In the genomic region with DNA sequence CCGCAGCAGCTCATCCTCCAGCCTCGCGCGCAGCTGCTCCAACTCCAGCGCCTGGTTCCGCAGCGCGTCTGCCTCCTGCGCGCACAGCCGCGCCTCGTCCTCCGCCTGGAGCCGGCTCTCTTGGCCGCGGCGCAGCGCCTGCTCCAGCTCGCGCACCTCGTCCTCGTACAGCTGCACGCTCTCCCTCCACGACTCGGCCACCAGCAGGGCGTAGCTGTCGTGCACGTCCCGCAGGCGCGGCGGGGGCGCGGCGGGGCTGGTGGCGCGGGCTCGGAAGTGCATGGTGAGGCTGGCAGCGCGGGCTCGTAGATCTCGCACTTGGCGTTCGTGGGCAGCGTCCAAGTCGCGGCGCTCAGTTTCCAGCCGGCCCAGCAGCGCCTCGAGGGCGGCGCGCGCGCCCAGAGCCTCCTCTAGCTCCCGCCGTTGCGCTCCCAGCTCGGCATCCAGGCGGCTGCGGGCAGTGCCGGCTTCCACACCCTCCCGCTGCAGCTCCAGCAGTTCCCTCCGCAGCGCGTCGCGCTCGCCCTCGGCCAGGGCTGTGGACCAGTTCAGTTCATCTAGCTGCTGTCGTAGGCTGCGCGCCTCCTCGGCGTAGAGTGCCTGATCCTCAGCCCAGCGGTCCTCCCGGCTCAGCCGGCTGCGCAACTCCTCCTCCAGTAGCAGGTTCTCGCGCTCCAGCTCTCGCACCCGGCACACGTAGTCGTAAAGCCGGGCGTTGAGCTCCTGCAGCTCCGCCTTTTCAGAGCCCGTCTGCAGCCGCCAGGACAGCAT, we compare ENCODE assay signal across 9 mouse cellular contexts. TPM values are rescaled to one million over a fixed set of nuclear protein-coding genes. Genes with fewer than 3 reads are reported as not detected.
DNase-seq lines count a peak whose midpoint lies in the region; ATAC-seq and TF ChIP-seq lines count a peak whose summit lies in the region.
"Had no signal": no experiment of that assay in that cellular context is flagged by ENCODE, and none has a peak within 500 bp of the region (broad histone marks: within the 10 kb centered on the region; RNA-seq: fewer than 3 reads in every experiment).

No protein-coding gene starts in this region.

- no peak for TF ChIP-seq POLR2A in bone marrow macrophage, adult 2 months (IDR thresholded peaks at IDR 0.05; ENCODE audit: borderline replicate concordance, low read depth, low read length)

- peak; percentile 74 for ATAC-seq in forebrain, embryonic 16.5 days
- peak; percentile 82 for ATAC-seq in hindbrain, embryonic 15.5 days (ENCODE audit: low FRiP score, low read depth)

- H3K9me3 ChIP-seq in forebrain, embryonic 16.5 days (ENCODE audit: control insufficient read depth, low read length) = no peaks in the 10 kb centered on the region
- no peaks in the 10 kb centered on the region for H3K9me3 ChIP-seq in hindbrain, embryonic 15.5 days
- H3K9me3 ChIP-seq in megakaryocyte, embryonic 14.5 days = no peaks in the 10 kb centered on the region

- intact Hi-C loops in left cerebral cortex, postnatal 10 days (cut with DNase I) = loop anchor here (1.0 kb wide), 1 partner anchor 87 kb away; no protein-coding TSS in a partner anchor

- H3K9ac ChIP-seq in forebrain, embryonic 16.5 days (replicated peaks; ENCODE audit: low read depth, low read length) = peak overlapping the region; percentile 68
- H3K9ac ChIP-seq in hindbrain, embryonic 15.5 days = peak overlapping the region; percentile 63

- peak overlapping the region; percentile 46 for H3K4me3 ChIP-seq in bone marrow macrophage, adult 2 months (ENCODE audit: insufficient read depth, low read length)
- H3K4me3 ChIP-seq in forebrain, embryonic 16.5 days (replicated peaks; ENCODE audit: low read length) = peak overlapping the region; percentile 66
- peak overlapping the region; percentile 54 for H3K4me3 ChIP-seq in hindbrain, embryonic 15.5 days
- H3K4me3 ChIP-seq in megakaryocyte, embryonic 14.5 days (replicated peaks) = peak overlapping the region; percentile 94

- H3K4me1 ChIP-seq in bone marrow macrophage, adult 2 months (ENCODE audit: control insufficient read depth, insufficient read depth, low read length) = no peaks in the 10 kb centered on the region
- peaks cover 6% of the 10 kb centered on the region for H3K4me1 ChIP-seq in forebrain, embryonic 16.5 days (replicated peaks; ENCODE audit: control insufficient read depth, insufficient read depth, low read length)
- H3K4me1 ChIP-seq in hindbrain, embryonic 15.5 days (replicated peaks) = peaks cover 14% of the 10 kb centered on the region
- H3K4me1 ChIP-seq in megakaryocyte, embryonic 14.5 days = peaks cover 20% of the 10 kb centered on the region

- no peak for TF ChIP-seq CTCF in bone marrow macrophage, adult 2 months (IDR thresholded peaks at IDR 0.05; ENCODE audit: low read depth, low read length)

- no peaks in the 10 kb centered on the region for H3K36me3 ChIP-seq in forebrain, embryonic 16.5 days (ENCODE audit: control insufficient read depth, insufficient read depth)
- no peaks in the 10 kb centered on the region for H3K36me3 ChIP-seq in hindbrain, embryonic 15.5 days
- no peaks in the 10 kb centered on the region for H3K36me3 ChIP-seq in megakaryocyte, embryonic 14.5 days (replicated peaks; ENCODE audit: low read length)

- no peak overlapping the region for H3K27ac ChIP-seq in bone marrow macrophage, adult 2 months (ENCODE audit: insufficient read depth, low read depth, low read length)
- peak overlapping the region; percentile 57 for H3K27ac ChIP-seq in forebrain, embryonic 16.5 days (ENCODE audit: low read length)
- H3K27ac ChIP-seq in hindbrain, embryonic 15.5 days (replicated peaks) = peak overlapping the region; percentile 76

- DNase-seq in adrenal gland, postnatal 25 days = peak; percentile 66
- DNase-seq in adrenal gland, postnatal 4 days (ENCODE audit: low spot score in 2 of 2) = no peak
- peak; percentile 63 to 81 for DNase-seq in left cerebral cortex, postnatal 10 days (ENCODE audit: extremely low spot score in 1 of 2, low spot score in 2 of 2)
- DNase-seq in right cerebral cortex, postnatal 4 days = peak; percentile 67

- WGBS in forebrain, embryonic 16.5 days = under 1% methylated on average over 88 of the region's 92 CpGs
- WGBS in hindbrain, embryonic 15.5 days = under 1% methylated on average over 77 of the region's 92 CpGs

- peak overlapping the region; percentile 98 for H3K4me2 ChIP-seq in forebrain, embryonic 16.5 days (ENCODE audit: low read length)
- peak overlapping the region; percentile 100 for H3K4me2 ChIP-seq in hindbrain, embryonic 15.5 days

- H3K27me3 ChIP-seq in forebrain, embryonic 16.5 days (replicated peaks; ENCODE audit: control insufficient read depth, insufficient read depth, low read length) = no peaks in the 10 kb centered on the region; the same call in 1 of the 2 replicates
- peaks cover 7% of the 10 kb centered on the region for H3K27me3 ChIP-seq in hindbrain, embryonic 15.5 days
- H3K27me3 ChIP-seq in megakaryocyte, embryonic 14.5 days (replicated peaks) = peaks cover 61% of the 10 kb centered on the region

RNA-seq across cellular contexts. Expression of gene Synm, which starts 0.5 kb away (rescaled TPM):
- 22.7 and 30.0 TPM in 2 replicates for total RNA-seq in adrenal gland, postnatal 25 days (2021)
- total RNA-seq in adrenal gland, postnatal 4 days (2021) = 1 to 10 TPM; 4.5 to 5.1 TPM
- 0.24 TPM in 1 of 2 replicates, not detected in the other for polyA plus RNA-seq in bone marrow macrophage, adult 2 months (2012; ENCODE audit: insufficient read depth, insufficient read length, missing spikeins)
- 5.1 and 5.7 TPM in 2 replicates for polyA plus RNA-seq in forebrain, embryonic 16.5 days (2015; fragmentation: Nextera tagmentation; extraction: Ambion mirVana)
- 7.1 and 9.2 TPM in 2 replicates for polyA plus RNA-seq in hindbrain, embryonic 15.5 days (2015; fragmentation: Nextera tagmentation; extraction: Ambion mirVana)
- total RNA-seq in left cerebral cortex, postnatal 10 days (2021) = 10 to 100 TPM; 28.4 to 28.7 TPM
- polyA plus RNA-seq in megakaryocyte, embryonic 14.5 days (2012; ENCODE audit: insufficient read depth, low replicate concordance) = 0.49 and 1.3 TPM in 2 replicates
- total RNA-seq: CH12.LX had no signal

Comparison
In these comparisons a context has a peak if more than half of its experiments do, and no peak if none do; other contexts are left out.
1. DNase-seq: peak in adrenal gland, postnatal 25 days (single experiment), left cerebral cortex, postnatal 10 days (2 of 2) and right cerebral cortex, postnatal 4 days (single experiment); none in adrenal gland, postnatal 4 days (0 of 2).
2. Peak in every context shown above with its lines, with median percentiles within 50 percentile points of each other: H3K4me3 ChIP-seq.